Mouse (Mus musculus): Measurements from ENCODE around the gene Epb41l1. TPM values are rescaled to one million over a fixed set of nuclear protein-coding genes. Genes with fewer than 3 reads are reported as not detected.
A peak's percentile ranks its signal among the peaks of the same experiment; 100 is the strongest.
"Not testable (repeated sequence)": the region's sequence is repeated elsewhere in the genome, so short reads cannot be mapped to it uniquely, and the experiment has no call there.

Gene Epb41l1
- 0.54 and 0.55 TPM in 2 replicates for polyA plus RNA-seq (2015; fragmentation: Nextera tagmentation; extraction: Ambion mirVana)

- peaks cover 77% of the 10 kb centered on the region for H3K27me3 ChIP-seq
- no peak within 1 kb of the TSS for H3K9ac ChIP-seq
- H3K27ac ChIP-seq (replicated peaks): no peak within 1 kb of the TSS
- H3K36me3 ChIP-seq (replicated peaks): no peaks in the 10 kb centered on the region
- peak; percentile 40; the same call in 1 of the 2 replicates for ATAC-seq (ENCODE audit: insufficient read depth)
- no peaks in the 10 kb centered on the region for H3K9me3 ChIP-seq (replicated peaks)
- H3K4me2 ChIP-seq: peak within 1 kb of the TSS; percentile 71
- peak within 1 kb of the TSS; percentile 52 for H3K4me3 ChIP-seq (replicated peaks)
- peaks cover 9% of the 10 kb centered on the region for H3K4me1 ChIP-seq (replicated peaks)
- WGBS (ENCODE audit: insufficient replicate concordance): under 1% methylated on average over 73 of the region's 76 CpGs
Measured at GRCm38 (mm10) chr2:156420694-156421380, at the start of gene Epb41l1. Epb41l1 (plus strand) TSS chr2:156420909.

GRCm38 (mm10) chr2:156376956-156377355 lies 43.8 kb upstream of the Epb41l1 start:
- no peak overlapping the region for H3K27ac ChIP-seq (replicated peaks)
- H3K36me3 ChIP-seq (replicated peaks): no peaks in the 10 kb centered on the region
- H3K9ac ChIP-seq: no peak overlapping the region
- WGBS (ENCODE audit: insufficient replicate concordance): 66% methylated on average over 7 of the region's 7 CpGs
- no peaks in the 10 kb centered on the region for H3K9me3 ChIP-seq (replicated peaks)
- no peaks in the 10 kb centered on the region for H3K27me3 ChIP-seq
- no peak overlapping the region for H3K4me2 ChIP-seq
- H3K4me1 ChIP-seq (replicated peaks): no peaks in the 10 kb centered on the region
- no peak overlapping the region for H3K4me3 ChIP-seq (replicated peaks)
- ATAC-seq (ENCODE audit: insufficient read depth): no peak

- Histone ChIP-seq H3K27me3 (no peaks in the 10 kb centered on the region), H3K4me3 (replicated peaks) (no peak overlapping the region), H3K4me2 (no peak overlapping the region), H3K4me1 (replicated peaks) (no peaks in the 10 kb centered on the region), H3K27ac (replicated peaks) (no peak overlapping the region), H3K36me3 (replicated peaks) (no peaks in the 10 kb centered on the region), H3K9me3 (replicated peaks) (no peaks in the 10 kb centered on the region), H3K9ac (no peak overlapping the region)
- no peak for ATAC-seq (ENCODE audit: insufficient read depth)
- WGBS (ENCODE audit: insufficient replicate concordance): 74% methylated on average over 10 of the region's 10 CpGs
Measured at GRCm38 (mm10) chr2:156379929-156380328, 40.8 kb upstream of the Epb41l1 start.

GRCm38 (mm10) chr2:156381350-156381749 lies 39.4 kb upstream of the Epb41l1 start:
- Histone ChIP-seq H3K9me3 (replicated peaks) (no peaks in the 10 kb centered on the region), H3K4me3 (replicated peaks) (no peak overlapping the region), H3K27me3 (no peaks in the 10 kb centered on the region), H3K36me3 (replicated peaks) (no peaks in the 10 kb centered on the region), H3K9ac (no peak overlapping the region), H3K27ac (replicated peaks) (no peak overlapping the region), H3K4me2 (no peak overlapping the region), H3K4me1 (replicated peaks) (no peaks in the 10 kb centered on the region)
- WGBS (ENCODE audit: insufficient replicate concordance): 62% methylated on average over 4 of the region's 4 CpGs
- ATAC-seq (ENCODE audit: insufficient read depth): no peak

GRCm38 (mm10) chr2:156392461-156393154 lies 28.1 kb upstream of the Epb41l1 start:
- H3K9me3 ChIP-seq (replicated peaks); H3K4me1 ChIP-seq (replicated peaks); H3K9ac ChIP-seq; H3K36me3 ChIP-seq (replicated peaks); H3K27me3 ChIP-seq; H3K27ac ChIP-seq (replicated peaks): not testable (repeated sequence)
- Histone ChIP-seq H3K4me2 (peak overlapping the region; percentile 49), H3K4me3 (replicated peaks) (peak overlapping the region; percentile 53)
- ATAC-seq (ENCODE audit: insufficient read depth): peak; percentile 84
- WGBS (ENCODE audit: insufficient replicate concordance): 3% methylated on average over 11 of the region's 63 CpGs

- H3K9ac ChIP-seq: no peak overlapping the region
- WGBS (ENCODE audit: insufficient replicate concordance): 44% methylated on average over 5 of the region's 5 CpGs
- no peak for ATAC-seq (ENCODE audit: insufficient read depth)
Measured at GRCm38 (mm10) chr2:156393155-156393828, 27.4 kb upstream of the Epb41l1 start.

GRCm38 (mm10) chr2:156394282-156394681 lies 26.4 kb upstream of the Epb41l1 start:
- Histone ChIP-seq H3K9me3 (replicated peaks) (no peaks in the 10 kb centered on the region), H3K9ac (no peak overlapping the region), H3K27ac (replicated peaks) (no peak overlapping the region), H3K4me1 (replicated peaks) (0 out of 2 replicates have a peak, but pooled peaks cover 6% of the 10 kb centered on the region), H3K36me3 (replicated peaks) (no peaks in the 10 kb centered on the region), H3K27me3 (no peaks in the 10 kb centered on the region), H3K4me3 (replicated peaks) (no peak overlapping the region), H3K4me2 (no peak overlapping the region)
- WGBS (ENCODE audit: insufficient replicate concordance): 85% methylated on average over 4 of the region's 4 CpGs
- ATAC-seq (ENCODE audit: insufficient read depth): no peak

More at GRCm38 (mm10) chr2:156393155-156393828, 27.4 kb upstream of the Epb41l1 start:
- Histone ChIP-seq H3K4me2 (peak overlapping the region; percentile 49), H3K27ac (replicated peaks) (no peak overlapping the region), H3K4me3 (replicated peaks) (peak overlapping the region; percentile 53), H3K36me3 (replicated peaks) (no peaks in the 10 kb centered on the region), H3K9me3 (replicated peaks) (no peaks in the 10 kb centered on the region), H3K27me3 (no peaks in the 10 kb centered on the region), H3K4me1 (replicated peaks) (0 out of 2 replicates have a peak, but pooled peaks cover 6% of the 10 kb centered on the region)

- H3K9ac ChIP-seq: no peak overlapping the region
- no peak for ATAC-seq (ENCODE audit: insufficient read depth)
- H3K4me1 ChIP-seq (replicated peaks): peaks cover 7% of the 10 kb centered on the region
- H3K27me3 ChIP-seq: no peaks in the 10 kb centered on the region
- H3K36me3 ChIP-seq (replicated peaks): no peaks in the 10 kb centered on the region
- H3K4me3 ChIP-seq (replicated peaks): no peak overlapping the region
- no peaks in the 10 kb centered on the region for H3K9me3 ChIP-seq (replicated peaks)
- WGBS (ENCODE audit: insufficient replicate concordance): 56% methylated on average over 2 of the region's 2 CpGs
- H3K4me2 ChIP-seq: no peak overlapping the region
- H3K27ac ChIP-seq (replicated peaks): no peak overlapping the region
Measured at GRCm38 (mm10) chr2:156396096-156396495, 24.6 kb upstream of the Epb41l1 start.

GRCm38 (mm10) chr2:156397988-156398387 lies 22.7 kb upstream of the Epb41l1 start:
- H3K27me3 ChIP-seq: no peaks in the 10 kb centered on the region
- ATAC-seq (ENCODE audit: insufficient read depth): no peak
- H3K4me3 ChIP-seq (replicated peaks): no peak overlapping the region
- H3K4me1 ChIP-seq (replicated peaks): peaks cover 12% of the 10 kb centered on the region
- no peak overlapping the region for H3K27ac ChIP-seq (replicated peaks)
- H3K36me3 ChIP-seq (replicated peaks): no peaks in the 10 kb centered on the region
- 68% methylated on average over 7 of the region's 7 CpGs for WGBS (ENCODE audit: insufficient replicate concordance)
- no peak overlapping the region for H3K4me2 ChIP-seq
- H3K9me3 ChIP-seq (replicated peaks): no peaks in the 10 kb centered on the region
- no peak overlapping the region for H3K9ac ChIP-seq

GRCm38 (mm10) chr2:156399485-156399884 lies 21.2 kb upstream of the Epb41l1 start:
- no peak overlapping the region for H3K27ac ChIP-seq (replicated peaks)
- H3K9me3 ChIP-seq (replicated peaks): no peaks in the 10 kb centered on the region
- no peaks in the 10 kb centered on the region for H3K27me3 ChIP-seq
- no peaks in the 10 kb centered on the region for H3K36me3 ChIP-seq (replicated peaks)
- H3K4me1 ChIP-seq (replicated peaks): peaks cover 6% of the 10 kb centered on the region
- H3K4me3 ChIP-seq (replicated peaks): no peak overlapping the region
- no peak for ATAC-seq (ENCODE audit: insufficient read depth)
- no peak overlapping the region for H3K9ac ChIP-seq
- 64% methylated on average over 1 of the region's 1 CpGs for WGBS (ENCODE audit: insufficient replicate concordance)
- H3K4me2 ChIP-seq: no peak overlapping the region

GRCm38 (mm10) chr2:156401331-156401730 lies 19.4 kb upstream of the Epb41l1 start:
- H3K4me1 ChIP-seq (replicated peaks): peaks cover 6% of the 10 kb centered on the region
- H3K9me3 ChIP-seq (replicated peaks): no peaks in the 10 kb centered on the region
- no peak overlapping the region for H3K9ac ChIP-seq
- H3K4me2 ChIP-seq: peak overlapping the region; percentile 10; the same call in 1 of the 2 replicates
- H3K27me3 ChIP-seq: no peaks in the 10 kb centered on the region
- H3K27ac ChIP-seq (replicated peaks): no peak overlapping the region
- H3K4me3 ChIP-seq (replicated peaks): no peak overlapping the region
- WGBS (ENCODE audit: insufficient replicate concordance): 7% methylated on average over 9 of the region's 9 CpGs
- H3K36me3 ChIP-seq (replicated peaks): no peaks in the 10 kb centered on the region
- peak; percentile 68; the same call in 1 of the 2 replicates for ATAC-seq (ENCODE audit: insufficient read depth)
